Mouse (Mus musculus): ENCODE measurements at regions not wholly inside any gene's neighbourhood (a gene's known extent, or its start where the extent isn't known, plus 50 kb on each side); places are given as distances from the start of the nearest gene placed in this dataset.

GRCm38 (mm10) chr2:72674856-72675440 lies 199.0 kb downstream of the Cdca7 start:
- no peak for DNase-seq (ENCODE audit: low spot score)

- no peak for DNase-seq (ENCODE audit: low spot score)
These were observed 201.8 kb downstream of the Cdca7 start for GRCm38 (mm10) chr2:72677731-72678130.

- no peak for DNase-seq (ENCODE audit: low spot score)
These were observed 212.1 kb downstream of the Cdca7 start for GRCm38 (mm10) chr2:72688031-72688430.

- DNase-seq (ENCODE audit: low spot score) = no peak
These were observed 225.1 kb downstream of the Cdca7 start for GRCm38 (mm10) chr2:72701081-72701480.

DNA sequence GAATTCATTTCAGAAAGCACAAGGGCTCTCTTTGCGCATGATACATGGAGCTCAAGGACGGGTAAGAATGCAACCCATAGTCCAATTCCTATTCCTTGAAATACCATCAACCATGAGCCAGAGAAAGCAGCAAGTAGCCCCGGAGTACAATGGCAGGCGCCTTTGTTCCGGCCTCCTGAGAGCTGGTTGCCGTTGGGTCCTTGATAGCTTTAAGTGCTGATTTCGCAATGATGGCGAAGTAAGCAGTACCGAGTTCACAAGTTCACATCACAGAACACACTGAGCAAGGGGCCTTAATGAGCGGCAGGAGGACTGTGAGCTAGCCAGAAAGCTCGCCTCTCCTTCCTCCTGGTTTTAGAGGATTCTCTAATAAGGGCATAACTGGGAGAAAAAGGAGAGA lies 227.3 kb downstream of the Cdca7 start:
- no peak for DNase-seq (ENCODE audit: low spot score)

DNA sequence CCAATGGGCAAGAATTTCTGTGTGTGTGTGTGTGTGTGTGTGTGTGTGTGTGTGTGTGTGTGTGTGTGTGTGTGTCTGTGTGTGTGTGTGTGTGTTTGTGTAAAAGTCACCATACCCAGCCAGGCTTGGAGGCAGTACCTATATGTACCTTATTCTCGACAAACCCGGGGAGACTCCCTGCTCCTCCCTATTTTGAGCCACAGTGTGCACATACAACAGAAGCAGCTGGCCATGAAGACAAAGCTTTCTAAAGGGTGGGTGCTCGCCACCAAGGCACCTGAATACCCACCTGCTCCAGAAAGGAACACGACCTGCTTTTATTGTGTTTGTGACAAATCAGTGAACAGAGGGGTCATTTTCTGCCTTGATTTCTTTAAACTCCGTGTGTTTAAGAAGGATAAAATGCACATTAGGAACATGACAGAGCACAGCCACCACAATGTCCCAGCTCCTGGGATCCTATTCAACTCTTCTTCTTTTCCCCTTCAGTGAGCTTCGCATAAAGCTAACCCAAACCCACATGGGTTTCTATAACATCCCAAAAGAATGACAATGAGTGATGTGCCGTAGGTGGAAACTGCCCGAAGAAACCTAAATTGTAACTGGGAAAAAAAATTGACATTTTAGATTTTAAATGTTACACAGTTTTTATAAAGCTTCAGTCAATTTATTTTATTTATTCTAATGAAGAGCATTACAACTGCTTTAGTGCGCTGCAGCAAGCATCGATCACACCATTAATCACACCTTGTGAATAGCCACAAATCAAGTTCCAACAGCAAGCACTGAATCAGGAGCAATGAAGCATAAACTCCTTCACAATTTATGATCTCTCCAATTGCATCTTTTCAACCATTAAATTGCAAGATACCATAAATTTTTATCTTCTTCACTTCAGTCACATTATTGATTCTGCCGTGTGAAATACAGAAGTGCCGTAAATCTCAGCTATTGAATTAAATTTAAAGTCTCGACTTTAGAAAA lies 232.0 kb downstream of the Cdca7 start:
- DNase-seq (ENCODE audit: low spot score) = no peak

- no peak for DNase-seq (ENCODE audit: low spot score)
These were observed 241.0 kb downstream of the Cdca7 start for GRCm38 (mm10) chr2:72716931-72717330.

DNA sequence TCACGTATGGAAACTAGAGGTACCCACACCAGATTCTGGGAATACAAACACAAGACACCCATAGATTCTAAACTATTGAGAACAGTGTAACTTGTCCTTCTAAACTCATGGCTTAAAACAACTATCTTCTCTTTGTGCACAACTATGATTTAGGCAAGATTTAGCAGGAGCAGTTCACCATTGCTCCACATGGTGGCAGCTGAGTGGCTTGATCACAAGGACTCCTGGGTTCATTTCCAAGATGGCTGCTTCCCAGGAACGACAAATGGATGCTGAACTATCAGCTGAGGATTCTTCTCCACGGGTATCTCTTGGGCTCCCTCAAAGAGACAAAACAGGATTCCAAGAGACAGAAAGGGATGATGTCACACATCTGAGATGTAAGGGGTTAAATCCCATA lies 251.5 kb downstream of the Sp3 start:
- DNase-seq (ENCODE audit: low spot score) = peak; percentile 39

GRCm38 (mm10) chr2:72733371-72733770 lies 246.9 kb downstream of the Sp3 start:
- DNase-seq (ENCODE audit: low spot score) = no peak

DNA sequence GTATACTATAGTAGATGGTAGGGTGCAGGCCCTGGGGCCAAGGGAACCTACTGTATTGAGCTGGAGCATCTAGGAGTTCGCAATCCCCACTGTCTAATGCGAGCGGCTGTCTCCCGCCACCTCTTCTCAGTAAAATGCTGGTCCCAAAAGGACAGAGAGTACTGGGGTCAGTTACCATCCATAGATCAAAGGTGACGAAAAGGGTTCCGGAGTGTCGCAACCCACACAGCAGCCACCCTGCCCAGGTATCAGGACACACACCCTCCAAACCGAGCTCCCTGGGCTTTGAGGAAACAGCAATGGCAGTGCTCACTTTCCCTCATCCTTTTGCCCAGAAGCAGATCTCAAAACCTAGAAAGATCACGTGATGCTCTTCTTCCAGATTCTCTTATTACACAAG lies 245.2 kb downstream of the Sp3 start:
- DNase-seq (ENCODE audit: low spot score) = no peak

DNA sequence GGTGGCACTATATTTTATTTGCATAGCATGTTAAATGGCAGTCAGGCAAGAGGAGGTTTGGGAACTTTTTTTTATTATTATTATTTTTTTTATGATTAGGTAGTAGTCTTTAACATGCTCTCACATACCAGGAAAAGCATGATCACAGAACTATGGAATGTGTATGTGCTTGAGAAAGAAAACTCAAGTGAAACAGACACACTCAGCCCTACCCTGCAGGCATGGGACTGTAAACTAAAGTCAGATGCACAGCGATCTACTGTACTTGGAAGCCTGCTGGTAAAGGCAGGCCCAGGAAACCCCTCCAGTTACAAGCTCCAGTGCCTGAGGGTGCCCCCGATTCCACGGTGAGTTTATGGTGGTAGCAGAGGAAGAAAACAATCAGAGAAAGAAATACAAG lies 243.6 kb downstream of the Sp3 start:
- no peak for DNase-seq (ENCODE audit: low spot score)

GRCm38 (mm10) chr2:72740391-72741361 lies 239.6 kb downstream of the Sp3 start:
- DNase-seq (ENCODE audit: low spot score) = no peak

DNA sequence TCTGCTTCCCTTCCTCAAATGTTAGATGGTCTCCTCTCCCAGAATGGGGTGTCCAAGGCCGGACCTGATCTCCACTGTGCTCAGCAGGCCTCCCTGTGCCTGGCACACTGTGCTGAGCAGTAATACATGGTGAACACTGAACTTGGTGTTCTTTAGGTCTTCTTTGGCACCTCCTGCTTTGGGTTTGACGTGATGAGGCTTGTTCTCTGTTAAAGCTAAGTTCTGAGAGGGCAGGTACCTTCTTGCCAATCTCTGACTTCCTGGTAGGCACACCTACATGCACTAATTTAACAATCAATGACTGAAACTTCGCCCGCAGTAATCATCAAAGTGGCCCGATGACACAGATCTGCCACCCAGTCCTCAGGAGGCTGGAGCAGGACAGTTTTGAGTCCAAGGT lies 238.5 kb downstream of the Sp3 start:
- no peak for DNase-seq (ENCODE audit: low spot score)

DNA sequence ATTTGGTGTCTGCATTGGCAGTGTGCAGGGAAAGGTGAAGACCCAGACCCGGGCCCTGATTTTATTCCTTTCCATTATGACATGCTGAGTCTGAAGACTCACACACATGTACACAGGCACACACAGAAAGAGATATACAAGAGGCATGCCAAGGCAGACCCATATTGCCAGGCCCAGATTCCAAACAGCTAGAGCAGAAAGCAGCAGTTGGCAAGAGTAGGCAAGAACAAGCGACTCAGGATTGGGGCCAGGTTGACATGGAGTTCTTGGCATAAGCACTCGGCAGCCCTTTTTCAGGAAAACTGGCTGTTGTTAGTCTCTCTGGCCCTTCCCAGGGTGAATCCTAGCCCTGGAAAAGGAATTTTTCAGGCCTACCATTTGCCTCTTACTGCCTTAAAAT lies 236.6 kb downstream of the Sp3 start:
- no peak for DNase-seq (ENCODE audit: low spot score)

DNA sequence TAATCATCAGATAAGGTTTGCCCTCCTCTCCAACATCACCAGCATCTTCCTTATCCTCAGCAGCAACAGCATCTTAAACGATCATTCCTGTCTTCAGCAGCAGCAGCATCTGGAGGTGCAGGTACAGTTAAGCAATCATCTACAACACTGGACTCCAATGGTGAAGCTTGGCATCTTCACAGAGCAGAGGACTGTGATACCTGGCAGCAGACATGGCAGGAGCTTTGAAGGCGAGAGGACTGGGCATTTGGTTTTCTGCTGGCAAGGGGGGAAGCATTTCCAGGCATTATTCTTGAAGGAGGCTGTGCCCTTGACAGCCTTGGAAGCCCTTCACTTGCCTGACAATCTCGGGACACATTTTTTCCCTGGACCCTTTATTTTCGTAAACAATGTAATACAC lies 235.3 kb downstream of the Sp3 start:
- no peak for DNase-seq (ENCODE audit: low spot score)

DNA sequence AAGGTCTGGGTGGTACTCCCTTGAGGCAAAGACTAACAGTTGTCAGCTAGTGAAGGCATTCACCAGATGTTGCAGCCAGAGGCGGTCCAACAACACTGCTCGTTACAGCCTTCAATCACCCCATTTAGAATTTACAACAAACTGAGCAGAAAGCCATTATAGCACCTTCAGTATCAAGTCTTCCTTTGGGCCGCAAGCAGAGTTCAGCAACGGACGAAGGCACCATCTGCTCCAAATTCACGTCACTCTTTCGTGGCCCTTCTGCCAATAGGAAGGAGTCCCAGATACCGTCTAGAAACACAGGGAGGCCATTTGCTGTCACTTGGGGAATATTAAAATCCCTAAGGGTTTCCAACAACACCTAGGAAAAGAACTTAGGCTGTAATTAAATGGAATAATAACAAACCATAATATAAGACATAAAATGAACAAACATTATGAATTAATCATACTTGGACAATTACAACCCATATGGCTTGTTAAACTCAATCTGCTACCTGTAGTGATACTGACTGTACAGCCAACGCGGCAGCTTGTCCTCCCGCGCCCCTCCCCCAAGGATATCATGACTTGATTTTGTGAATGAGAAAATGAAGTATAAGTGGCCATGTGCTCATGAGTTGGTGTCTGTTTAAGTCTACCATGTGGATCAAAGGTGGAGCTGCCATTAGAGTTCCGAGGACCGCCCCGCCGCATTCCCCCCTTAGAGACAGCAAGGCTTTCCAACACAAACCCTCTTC lies 233.6 kb downstream of the Sp3 start:
- DNase-seq (ENCODE audit: low spot score) = no peak

GRCm38 (mm10) chr2:72747299-72747698 lies 232.9 kb downstream of the Sp3 start:
- no peak for DNase-seq (ENCODE audit: low spot score)

- DNase-seq (ENCODE audit: low spot score) = no peak
These were observed 230.8 kb downstream of the Sp3 start for GRCm38 (mm10) chr2:72749495-72749894.

DNA sequence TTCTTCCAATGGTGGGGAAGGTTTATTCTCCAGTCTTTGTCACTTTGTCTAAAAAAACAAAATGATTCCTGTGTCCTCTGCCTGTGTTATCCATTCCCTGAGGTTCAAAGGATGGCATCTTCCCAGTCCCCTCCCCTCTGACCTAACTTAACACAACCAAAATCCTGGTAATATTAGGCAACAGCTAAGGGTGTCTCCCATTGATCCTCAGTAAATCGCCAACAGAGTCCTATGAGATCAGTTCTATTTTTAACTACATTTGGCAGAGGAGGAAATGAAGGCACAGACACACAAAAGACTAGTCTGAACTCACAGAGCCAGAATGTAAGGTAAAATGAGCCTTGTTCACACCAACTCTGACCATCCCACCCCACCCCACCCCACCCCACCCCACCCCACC lies 228.8 kb downstream of the Sp3 start:
- DNase-seq (ENCODE audit: low spot score) = no peak

GRCm38 (mm10) chr2:72752624-72753176 lies 227.5 kb downstream of the Sp3 start:
- no peak for DNase-seq (ENCODE audit: low spot score)

Measured in ovary, postnatal 36 days (tissue).